Mouse (Mus musculus) heart, embryonic 11.5 days (tissue): ENCODE measurements at regions not wholly inside any gene's neighbourhood (a gene's known extent, or its start where the extent isn't known, plus 50 kb on each side); places are given as distances from the start of the nearest gene placed in this dataset.

Experiments used
- ATAC-seq: fragments of 200-750 bp; cut with Nextera tagmentation; replicated peaks from 2 replicates; pipeline ENCODE4 v1.8.0; 2017; ENCODE audit warnings: moderate library complexity; ENCODE audit not compliant: insufficient number of reproducible peaks, low FRiP score, low TSS enrichment
- H3K27ac ChIP-seq: fragments of 300-500 bp; sonication (generic); 2 replicates; pipeline ENCODE4 v1.5.1; 2014; ENCODE audit warnings: mild to moderate bottlenecking, low read depth, low read length
- H3K27me3 ChIP-seq: fragments of 300-500 bp; sonication (generic); 2 replicates; pipeline ENCODE4 v1.6.1; 2014; ENCODE audit warnings: mild to moderate bottlenecking, low read length, mixed read lengths; ENCODE audit not compliant: control insufficient read depth, insufficient read depth
- H3K36me3 ChIP-seq: fragments of 300-500 bp; sonication (generic); 2 replicates; pipeline ENCODE4 v1.6.1; 2014; ENCODE audit warnings: mild to moderate bottlenecking, low read length, moderate library complexity, mixed read lengths; ENCODE audit not compliant: control insufficient read depth, insufficient read depth
- H3K4me1 ChIP-seq: fragments of 300-500 bp; sonication (generic); 2 replicates; pipeline ENCODE4 v1.6.1; 2014; ENCODE audit warnings: low read length; ENCODE audit not compliant: control insufficient read depth, insufficient read depth
- H3K4me2 ChIP-seq: fragments of 300-500 bp; sonication (generic); 2 replicates; pipeline ENCODE4 v1.6.1; 2014; ENCODE audit warnings: mild to moderate bottlenecking, moderate library complexity
- H3K4me3 ChIP-seq: fragments of 300-500 bp; sonication (generic); 2 replicates; pipeline ENCODE4 v1.5.1; 2014; ENCODE audit warnings: low read depth, low read length
- H3K9ac ChIP-seq: fragments of 300-500 bp; sonication (generic); 2 replicates; pipeline ENCODE4 v1.6.1; 2014; ENCODE audit warnings: mild to moderate bottlenecking, low read depth, low read length, moderate library complexity
- H3K9me3 ChIP-seq: fragments of 300-500 bp; sonication (generic); replicated peaks from 2 replicates; pipeline ENCODE4 v1.6.1; 2016; ENCODE audit warnings: low read length; ENCODE audit not compliant: control insufficient read depth
- WGBS: fragments of 180-500 bp; shearing (Covaris S2); extraction: QIAGEN DNeasy Blood & Tissue Kit; methylation state at CpG from one replicate; pipeline ENCODE4 v1.1.7; 2014; ENCODE audit not compliant: insufficient replicate concordance; 5-methylcytosine and 5-hydroxymethylcytosine counted together

- no peak overlapping the region for H3K4me3 ChIP-seq
- 79% methylated on average over 14 of the region's 14 CpGs for WGBS
- no peak overlapping the region for H3K9ac ChIP-seq
- H3K36me3 ChIP-seq, result no peaks in the 10 kb centered on the region
- H3K4me1 ChIP-seq, result peaks cover 8% of the 10 kb centered on the region; the same call in 1 of the 2 replicates
- H3K9me3 ChIP-seq, result no peaks in the 10 kb centered on the region
- H3K27me3 ChIP-seq, result no peaks in the 10 kb centered on the region
- ATAC-seq, result no peak
- no peak overlapping the region for H3K4me2 ChIP-seq
- H3K27ac ChIP-seq, result no peak overlapping the region
These were observed 208.5 kb downstream of the Mreg start for GRCm38 (mm10) chr1:72003424-72004278.

DNA sequence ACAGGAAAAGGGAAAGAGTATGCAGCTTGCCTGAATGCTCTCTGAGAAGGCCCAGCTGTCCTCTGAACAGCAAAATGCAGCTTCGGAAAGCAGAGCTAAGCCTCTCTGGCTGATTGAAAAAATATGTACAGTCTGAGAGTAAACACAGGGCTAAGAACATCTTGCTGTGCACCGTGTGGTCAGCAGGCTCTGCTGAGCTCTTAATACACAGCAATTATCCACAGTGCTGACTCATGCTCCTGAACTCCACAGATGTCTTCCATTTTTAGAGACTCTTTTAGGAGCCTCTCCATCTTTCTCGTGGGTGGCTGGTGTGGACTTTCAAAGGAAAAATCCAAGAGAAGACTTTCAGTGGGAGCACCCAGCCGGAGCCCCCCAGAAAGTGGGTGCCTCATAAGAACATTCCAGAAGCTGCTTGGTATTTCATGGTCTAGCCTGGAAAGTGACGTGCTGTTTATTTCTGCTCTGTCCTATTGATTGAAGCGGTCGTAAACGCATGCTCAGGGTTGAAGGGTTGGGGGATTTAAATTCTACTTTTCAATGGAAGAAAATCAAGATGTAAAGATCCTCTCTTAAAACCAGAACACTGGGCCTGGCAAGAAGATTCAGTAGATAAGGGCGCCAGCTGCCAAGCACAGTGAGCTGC, 209.5 kb downstream of the Mreg start:
- no peaks in the 10 kb centered on the region for H3K9me3 ChIP-seq
- H3K36me3 ChIP-seq, result no peaks in the 10 kb centered on the region
- no peak overlapping the region for H3K27ac ChIP-seq
- H3K27me3 ChIP-seq, result no peaks in the 10 kb centered on the region
- WGBS, result 60% methylated on average over 9 of the region's 9 CpGs
- ATAC-seq, result no peak; the same call in 1 of the 2 replicates
- no peak overlapping the region for H3K4me3 ChIP-seq
- H3K9ac ChIP-seq, result no peak overlapping the region
- peaks cover 8% of the 10 kb centered on the region; the same call in 1 of the 2 replicates for H3K4me1 ChIP-seq
- H3K4me2 ChIP-seq, result no peak overlapping the region

DNA sequence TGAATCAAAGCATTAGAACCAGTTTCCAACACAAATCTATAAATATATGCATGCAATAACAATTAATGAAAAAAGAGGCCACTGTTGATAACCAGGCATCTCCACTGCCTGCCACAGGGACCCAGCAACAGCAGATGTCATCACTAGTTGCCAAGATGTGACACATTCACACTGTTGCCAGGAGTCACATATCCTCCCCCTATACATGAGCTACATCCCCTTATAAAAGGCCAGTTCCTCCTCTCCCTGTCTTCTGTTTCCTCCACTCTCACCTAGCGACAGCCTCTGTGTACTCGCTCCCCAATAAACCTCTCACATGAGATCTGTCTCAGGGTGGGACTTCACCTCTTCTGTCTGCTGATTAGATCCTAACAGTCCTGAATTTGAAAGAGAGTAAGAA, 211.4 kb downstream of the Mreg start:
- Histone ChIP-seq H3K9ac (no peak overlapping the region), H3K27ac (no peak overlapping the region), H3K4me3 (no peak overlapping the region), H3K9me3 (no peaks in the 10 kb centered on the region), H3K36me3 (no peaks in the 10 kb centered on the region), H3K4me1 (0 out of 2 replicates have a peak, but pooled peaks cover 2% of the 10 kb centered on the region), H3K4me2 (no peak overlapping the region), H3K27me3 (no peaks in the 10 kb centered on the region)
- 69% methylated on average over 2 of the region's 2 CpGs for WGBS
- no peak for ATAC-seq

DNA sequence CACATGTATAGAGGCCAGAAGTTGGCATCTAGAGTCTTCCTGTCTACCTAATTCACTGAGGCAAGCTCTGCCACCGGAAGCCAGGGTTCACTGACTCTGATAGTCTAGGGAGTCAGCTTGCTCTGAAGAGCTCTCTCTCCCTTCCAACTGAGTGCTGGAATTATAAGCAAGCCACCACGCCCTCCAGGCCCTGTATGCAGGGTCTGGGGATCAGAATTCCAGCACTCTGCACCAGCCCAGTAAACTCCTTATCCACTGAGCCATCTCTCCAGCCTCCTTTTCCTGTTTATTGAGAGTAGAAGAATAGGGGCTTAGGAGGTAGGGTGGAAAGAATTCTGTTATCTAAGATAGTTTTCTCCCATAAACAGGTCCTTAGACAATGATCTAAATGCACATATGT, 215.3 kb downstream of the Mreg start:
- Histone ChIP-seq H3K27ac (no peak overlapping the region), H3K4me1 (no peaks in the 10 kb centered on the region), H3K4me2 (no peak overlapping the region), H3K4me3 (no peak overlapping the region), H3K9ac (no peak overlapping the region), H3K27me3 (no peaks in the 10 kb centered on the region), H3K9me3 (no peaks in the 10 kb centered on the region), H3K36me3 (no peaks in the 10 kb centered on the region)
- 53% methylated on average over 2 of the region's 2 CpGs for WGBS
- no peak for ATAC-seq

DNA sequence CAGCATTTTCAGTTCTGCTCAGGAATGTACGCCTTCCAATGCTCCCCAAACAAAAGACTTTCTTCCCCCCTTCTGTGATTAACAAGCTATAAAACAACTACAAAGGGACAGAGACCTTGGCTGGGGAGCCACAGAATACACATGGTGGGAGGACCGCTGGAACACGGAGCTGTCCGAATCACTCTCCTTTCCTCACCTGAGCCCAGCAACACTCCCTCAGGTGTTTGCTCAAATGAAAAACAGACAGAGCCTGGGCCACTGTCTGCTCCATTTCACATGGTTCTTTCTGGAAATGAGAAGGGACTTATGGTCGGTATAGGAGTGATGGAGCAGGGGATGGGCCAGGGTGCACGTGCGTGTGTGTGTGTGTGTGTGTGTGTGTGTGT, 215.9 kb downstream of the Mreg start:
- Histone ChIP-seq H3K27me3 (no peaks in the 10 kb centered on the region), H3K36me3 (no peaks in the 10 kb centered on the region), H3K9ac (no peak overlapping the region), H3K27ac (no peak overlapping the region), H3K4me1 (no peaks in the 10 kb centered on the region), H3K9me3 (no peaks in the 10 kb centered on the region), H3K4me3 (no peak overlapping the region), H3K4me2 (no peak overlapping the region)
- WGBS, result 75% methylated on average over 7 of the region's 7 CpGs
- no peak for ATAC-seq

- no peak overlapping the region for H3K27ac ChIP-seq
- H3K36me3 ChIP-seq, result no peaks in the 10 kb centered on the region
- H3K9ac ChIP-seq, result no peak overlapping the region
- H3K4me3 ChIP-seq, result no peak overlapping the region
- H3K9me3 ChIP-seq, result no peaks in the 10 kb centered on the region
- WGBS, result 80% methylated on average over 16 of the region's 16 CpGs
- no peaks in the 10 kb centered on the region for H3K27me3 ChIP-seq
- H3K4me1 ChIP-seq, result no peaks in the 10 kb centered on the region
- no peak for ATAC-seq
- no peak overlapping the region for H3K4me2 ChIP-seq
These were observed 216.4 kb downstream of the Mreg start for GRCm38 (mm10) chr1:71995573-71996233.

DNA sequence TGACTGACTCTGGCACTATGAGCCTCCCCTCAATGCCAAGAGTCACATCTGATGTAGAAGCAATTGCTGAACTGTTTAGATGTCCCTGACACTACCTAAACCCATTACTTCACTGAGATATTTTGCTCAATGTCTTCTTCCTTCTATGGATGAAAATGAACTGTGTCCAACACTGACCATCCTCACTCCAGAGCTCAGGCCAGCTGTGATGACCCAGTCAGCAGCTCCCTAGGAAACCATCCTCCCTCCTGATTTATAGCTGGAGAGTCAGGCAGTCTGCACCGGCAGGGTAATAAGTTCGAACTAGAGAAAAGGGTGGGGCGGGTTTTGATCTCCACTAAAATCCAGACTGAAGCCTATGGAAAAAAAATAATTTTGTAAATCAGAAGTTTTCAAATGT, 221.2 kb downstream of the Mreg start:
- no peaks in the 10 kb centered on the region for H3K27me3 ChIP-seq
- no peaks in the 10 kb centered on the region for H3K9me3 ChIP-seq
- H3K9ac ChIP-seq, result no peak overlapping the region
- H3K36me3 ChIP-seq, result no peaks in the 10 kb centered on the region
- no peak for ATAC-seq
- no peak overlapping the region for H3K4me3 ChIP-seq
- no peak overlapping the region for H3K27ac ChIP-seq
- no peaks in the 10 kb centered on the region for H3K4me1 ChIP-seq
- 87% methylated on average over 3 of the region's 3 CpGs for WGBS
- no peak overlapping the region for H3K4me2 ChIP-seq

GRCm38 (mm10) chr1:71988086-71988485, 224.0 kb downstream of the Mreg start:
- no peak overlapping the region for H3K9ac ChIP-seq
- H3K27ac ChIP-seq, result no peak overlapping the region
- H3K4me1 ChIP-seq, result no peaks in the 10 kb centered on the region
- H3K4me2 ChIP-seq, result no peak overlapping the region
- 78% methylated on average over 3 of the region's 3 CpGs for WGBS
- no peak overlapping the region for H3K4me3 ChIP-seq
- ATAC-seq, result no peak
- H3K27me3 ChIP-seq, result no peaks in the 10 kb centered on the region
- no peaks in the 10 kb centered on the region for H3K36me3 ChIP-seq
- H3K9me3 ChIP-seq, result no peaks in the 10 kb centered on the region
